Mouse (Mus musculus) granulocyte monocyte progenitor cell, adult 5-6 weeks (primary cell): ENCODE results near the gene Ccdc142. TPM values are rescaled to one million over a fixed set of nuclear protein-coding genes. Genes with fewer than 3 reads are reported as not detected.

Experiments
- ATAC-seq: replicated peaks from 2 replicates; pipeline ENCODE4 v1.8.0; 2016; ENCODE audit warnings: mild to moderate bottlenecking, moderate TSS enrichment, inconsistent platforms; ENCODE audit not compliant: poor library complexity, severe bottlenecking
- total RNA-seq, 2 experiments: library from RNA; stranded (forward) in 1 of 2; stranded (reverse) in 1 of 2; fragments of 200-712, 200-1000 nt in 1 of 2; fragments of >200 nt in 1 of 2; fragmentation: Nextera tagmentation in 1 of 2; gene quantifications; 2 replicates each; pipeline ENCODE4 v1.2.3; 2014 to 2017

Gene Ccdc142
- total RNA-seq (2014; fragmentation: Nextera tagmentation) (2.8 and 8.2 TPM in 2 replicates), total RNA-seq (2017) (2.5 and 5.7 TPM in 2 replicates)

- ATAC-seq: peak; percentile 82
Observed at GRCm38 (mm10) chr6:83101316-83101687, at the start of gene Ccdc142, which contains the start of gene Gm42688. Gene Ccdc142 (plus strand): TSS chr6:83101601. Gene Gm42688 (plus strand): TSS chr6:83101617.

- peak; percentile 25 for ATAC-seq
Observed at GRCm38 (mm10) chr6:83053136-83053960, 48.1 kb upstream of the Ccdc142 start.

GRCm38 (mm10) chr6:83054074-83054851 lies 47.1 kb upstream of the Ccdc142 start, which contains the start of gene Aup1:
Gene Aup1 (plus strand): TSS chr6:83054521.
- peak; percentile 83 for ATAC-seq

- ATAC-seq: peak; percentile 18; the same call in 1 of the 2 replicates
Observed at GRCm38 (mm10) chr6:83054871-83055431, 46.5 kb upstream of the Ccdc142 start, which contains the start of gene Htra2. Gene Htra2 (minus strand): TSS chr6:83055273.

- ATAC-seq: no peak
Observed at GRCm38 (mm10) chr6:83057790-83058189, 43.6 kb upstream of the Ccdc142 start, which contains the start of gene Dqx1. Gene Dqx1 (plus strand): TSS chr6:83057844.

GRCm38 (mm10) chr6:83058725-83059124 lies 42.7 kb upstream of the Ccdc142 start:
- ATAC-seq: no peak

- peak; percentile 31 for ATAC-seq
Observed at GRCm38 (mm10) chr6:83065995-83066394, 35.4 kb upstream of the Ccdc142 start.

- no peak for ATAC-seq
Observed at GRCm38 (mm10) chr6:83066441-83066840, 35.0 kb upstream of the Ccdc142 start.

GRCm38 (mm10) chr6:83068221-83068620 lies 33.2 kb upstream of the Ccdc142 start:
- ATAC-seq: no peak

GRCm38 (mm10) chr6:83068706-83069487 lies 32.5 kb upstream of the Ccdc142 start:
- ATAC-seq: no peak; the same call in 1 of the 2 replicates

- ATAC-seq: no peak
Observed at GRCm38 (mm10) chr6:83069488-83070246, 31.7 kb upstream of the Ccdc142 start.

- no peak for ATAC-seq
Observed at GRCm38 (mm10) chr6:83070247-83070310, 31.3 kb upstream of the Ccdc142 start, which contains the start of gene Tlx2. Gene Tlx2 (minus strand): TSS chr6:83070293.

- ATAC-seq: peak; percentile 32
Observed at GRCm38 (mm10) chr6:83070311-83071219, 30.8 kb upstream of the Ccdc142 start.

- no peak for ATAC-seq
Observed at GRCm38 (mm10) chr6:83071220-83071619, 30.2 kb upstream of the Ccdc142 start.

- ATAC-seq: no peak
Observed at GRCm38 (mm10) chr6:83074979-83075378, 26.4 kb upstream of the Ccdc142 start.

GRCm38 (mm10) chr6:83077630-83078323 lies 23.6 kb upstream of the Ccdc142 start, which contains the start of gene Pcgf1:
Gene Pcgf1 (plus strand): TSS chr6:83077869.
- peak; percentile 16; the same call in 1 of the 2 replicates for ATAC-seq

GRCm38 (mm10) chr6:83078324-83078858 lies 23.0 kb upstream of the Ccdc142 start:
- ATAC-seq: peak; percentile 91

GRCm38 (mm10) chr6:83080210-83080609 lies 21.2 kb upstream of the Ccdc142 start:
- ATAC-seq: no peak
